9 mouse cellular contexts compared by ENCODE assay signal in the genomic region with DNA sequence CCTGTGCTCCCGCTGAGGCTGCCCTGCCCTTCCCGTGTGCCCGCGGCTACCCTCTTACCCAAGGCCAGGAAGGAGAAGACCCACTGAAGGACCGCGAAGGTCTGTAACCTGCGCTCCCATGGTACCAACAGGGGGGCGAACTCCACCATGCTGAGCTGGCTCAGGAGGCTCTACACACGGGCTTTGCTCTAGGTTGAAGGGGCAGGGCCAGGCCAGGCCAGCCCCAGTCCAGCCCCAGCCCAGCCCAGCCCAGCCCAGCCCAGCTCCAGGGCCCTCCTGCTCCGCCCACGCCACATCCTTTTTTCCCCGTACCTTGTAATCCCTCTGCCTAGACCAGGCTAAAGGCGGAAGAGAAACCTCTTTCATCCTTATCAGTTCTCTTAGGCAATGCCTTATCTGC. TPM values are rescaled to one million over a fixed set of nuclear protein-coding genes. Genes with fewer than 3 reads are reported as not detected.
DNase-seq lines count a peak whose midpoint lies in the region; ATAC-seq and TF ChIP-seq lines count a peak whose summit lies in the region.
"Had no signal": no experiment of that assay in that cellular context is flagged by ENCODE, and none has a peak within 500 bp of the region (broad histone marks: within the 10 kb centered on the region; RNA-seq: fewer than 3 reads in every experiment).

A gene (minus strand): TSS at position 203 of the 400 bp plus-strand sequence.

- H3K27me3 ChIP-seq in heart, embryonic 13.5 days (replicated peaks) = peaks cover 25% of the 10 kb centered on the region
- H3K27me3 ChIP-seq in limb, embryonic 10.5 days (ENCODE audit: low read depth, poor library complexity, severe bottlenecking) = no peaks in the 10 kb centered on the region
- H3K27me3 ChIP-seq in myocyte (ENCODE audit: control insufficient read depth, insufficient read depth, insufficient read length) = no peaks in the 10 kb centered on the region

- WGBS in heart, embryonic 13.5 days = 5% methylated on average over 13 of the region's 13 CpGs
- under 1% methylated on average over 13 of the region's 13 CpGs for WGBS in limb, embryonic 10.5 days

- ATAC-seq in heart, embryonic 13.5 days (ENCODE audit: extremely low read depth, insufficient number of reproducible peaks, low FRiP score, low TSS enrichment) = 0 out of 2 replicates have a peak, but pooled peaks have one; percentile 37

- H3K36me3 ChIP-seq in heart, embryonic 13.5 days = no peaks in the 10 kb centered on the region
- 0 out of 2 replicates have a peak, but pooled peaks cover 4% of the 10 kb centered on the region for H3K36me3 ChIP-seq in limb, embryonic 10.5 days
- no peaks in the 10 kb centered on the region for H3K36me3 ChIP-seq in myocyte (ENCODE audit: control insufficient read depth, insufficient read depth)

- peak within 1 kb of the TSS; percentile 66 for H3K4me2 ChIP-seq in heart, embryonic 13.5 days
- H3K4me2 ChIP-seq in myocyte (ENCODE audit: low read depth) = peak within 1 kb of the TSS; percentile 55

- no peak within 1 kb of the TSS for H3K27ac ChIP-seq in heart, embryonic 13.5 days (replicated peaks)
- H3K27ac ChIP-seq in limb, embryonic 10.5 days = peak within 1 kb of the TSS; percentile 91

- H3K4me1 ChIP-seq in heart, embryonic 13.5 days = peaks cover 17% of the 10 kb centered on the region
- peaks cover 51% of the 10 kb centered on the region for H3K4me1 ChIP-seq in limb, embryonic 10.5 days

- no peak within 1 kb of the TSS for H3ac ChIP-seq in myocyte (ENCODE audit: control insufficient read depth, insufficient read length)

- H3K9ac ChIP-seq in heart, embryonic 13.5 days = peak within 1 kb of the TSS; percentile 65

- no peaks in the 10 kb centered on the region for H3K79me2 ChIP-seq in myocyte (ENCODE audit: control insufficient read depth, insufficient read depth)

- no peak for TF ChIP-seq POLR2A in myocyte (IDR thresholded peaks at IDR 0.05; ENCODE audit: insufficient read length, low read depth)

- intact Hi-C loops in left cerebral cortex, postnatal 4 days (cut with DNase I) = loop anchor here (5.0 kb wide), 1 partner anchor 86 kb away; no protein-coding TSS in a partner anchor

- H3K4me3 ChIP-seq in heart, embryonic 13.5 days = peak within 1 kb of the TSS; percentile 33; the same call in 1 of the 2 replicates
- H3K4me3 ChIP-seq in limb, embryonic 10.5 days = peak within 1 kb of the TSS; percentile 60
- no peak within 1 kb of the TSS for H3K4me3 ChIP-seq in myocyte

- H3K9me3 ChIP-seq in heart, embryonic 13.5 days = no peaks in the 10 kb centered on the region
- H3K9me3 ChIP-seq in limb, embryonic 10.5 days (replicated peaks) = no peaks in the 10 kb centered on the region

- DNase-seq in heart, postnatal 4 days = no peak
- DNase-seq in embryo, embryonic 9.5 days (ENCODE audit: extremely low spot score) = peak; percentile 64
- DNase-seq in limb, embryonic 10.5 days (ENCODE audit: low spot score) = peak; percentile 78
- no peak for DNase-seq in left cerebral cortex, postnatal 4 days
- DNase-seq in cerebellum, adult 8-10 months = no peak
- no peak for DNase-seq in heart, adult 11 months
- DNase-seq: cerebellum, adult 11 months had no signal

TF ChIP-seq in myocyte, 11 proteins besides CTCF, POLR2A, EP300 and RAD21:
- TF ChIP-seq POLR2AphosphoS2 (IDR thresholded peaks at IDR 0.05; ENCODE audit: insufficient read length, low read depth) (no peak), MAX (IDR thresholded peaks at IDR 0.05; ENCODE audit: low read depth) (no peak), TCF3 (IDR thresholded peaks at IDR 0.05; ENCODE audit: insufficient read length, low read depth) (no peak), USF1 (IDR thresholded peaks at IDR 0.05; ENCODE audit: low read depth) (no peak), TCF12 (IDR thresholded peaks at IDR 0.05; ENCODE audit: insufficient read depth, poor library complexity, severe bottlenecking) (no peak), CEBPB (IDR thresholded peaks at IDR 0.05; ENCODE audit: insufficient read depth, poor library complexity, severe bottlenecking) (no peak), REST (IDR thresholded peaks at IDR 0.05; ENCODE audit: insufficient read depth, insufficient read length) (no peak), E2F4 (IDR thresholded peaks at IDR 0.05; ENCODE audit: insufficient read depth) (no peak), SRF (IDR thresholded peaks at IDR 0.05; ENCODE audit: control insufficient read depth, insufficient read length, low read depth) (no peak), MYOG (IDR thresholded peaks at IDR 0.05; ENCODE audit: control insufficient read depth in 1 of 3, insufficient read depth in 1 of 3, insufficient read length in 2 of 3, low read depth in 2 of 3) (no peak)

RNA-seq across cellular contexts. Expression of the gene that starts here (rescaled TPM):
- 1.3 and 3.5 TPM in 2 replicates for polyA plus RNA-seq in heart, embryonic 13.5 days (2015; fragmentation: Nextera tagmentation; extraction: Ambion mirVana)
- total RNA-seq in heart, postnatal 4 days (2021) = not detected
- polyA plus RNA-seq in limb, embryonic 10.5 days (2016; fragmentation: Nextera tagmentation; extraction: Ambion mirVana) = 78.6 and 124 TPM in 2 replicates
- 1.9 TPM for polyA plus RNA-seq in myocyte (2012; fragmentation: generic; extraction: Trizol)
- total RNA-seq in left cerebral cortex, postnatal 4 days (2021) = under 1 TPM in 1 of 2 experiments, not detected in 1; 0.26 TPM

Comparison
In these comparisons a context has a peak if more than half of its experiments do, and no peak if none do; other contexts are left out.
1. RNA of the gene that starts here (polyA plus RNA-seq): 78.6 to 124 TPM in limb, embryonic 10.5 days; 1.9 TPM in myocyte (single experiment) and 1.3 to 3.5 TPM in heart, embryonic 13.5 days; every median in the first group is over 10 times any median in the second.
2. DNase-seq: peak in embryo, embryonic 9.5 days (single experiment) and limb, embryonic 10.5 days (single experiment); none in heart, postnatal 4 days (single experiment), left cerebral cortex, postnatal 4 days (single experiment), cerebellum, adult 8-10 months (single experiment) and heart, adult 11 months (single experiment).